Comparison of ENCODE assay signal across 8 mouse cellular contexts in the genomic region with DNA sequence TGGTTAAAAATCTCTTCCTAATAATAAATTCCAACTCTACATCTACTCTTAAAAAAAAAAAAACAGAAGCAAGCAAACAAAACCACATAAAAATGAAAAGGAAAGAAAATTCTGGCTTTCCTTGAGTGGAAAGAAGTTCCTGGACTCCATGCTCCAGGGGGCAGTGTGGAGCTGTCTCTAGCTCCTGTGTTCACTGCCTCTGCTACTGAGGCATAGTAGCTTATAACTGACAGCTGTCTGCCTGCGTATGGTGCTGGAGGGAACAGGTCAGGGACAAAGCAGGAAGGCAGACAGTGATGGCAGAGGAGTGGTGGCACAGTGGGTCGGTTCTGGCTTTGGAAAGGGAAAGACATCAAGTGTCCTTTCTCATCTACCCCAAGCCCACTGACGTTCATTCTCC. TPM values are rescaled to one million over a fixed set of nuclear protein-coding genes. Genes with fewer than 3 reads are reported as not detected.
DNase-seq lines count a peak whose midpoint lies in the region; ATAC-seq and TF ChIP-seq lines count a peak whose summit lies in the region.

No protein-coding gene starts in this region.

- TF ChIP-seq EP300 in lung, postnatal 0 days (IDR thresholded peaks at IDR 0.05): no peak

- ATAC-seq in hindbrain, embryonic 16.5 days: peak; percentile 66
- peak; percentile 33; the same call in 1 of the 2 replicates for ATAC-seq in lung, postnatal 0 days

- no peak overlapping the region for H3K4me3 ChIP-seq in embryonic facial prominence, embryonic 10.5 days
- H3K4me3 ChIP-seq in hindbrain, embryonic 16.5 days (ENCODE audit: low read length): no peak overlapping the region
- H3K4me3 ChIP-seq in lung, postnatal 0 days (ENCODE audit: low read depth, low read length): no peak overlapping the region

- H3K9ac ChIP-seq in hindbrain, embryonic 16.5 days (ENCODE audit: low read depth, low read length): no peak overlapping the region
- no peak overlapping the region for H3K9ac ChIP-seq in lung, postnatal 0 days (replicated peaks; ENCODE audit: low read depth)

- no peaks in the 10 kb centered on the region for H3K36me3 ChIP-seq in embryonic facial prominence, embryonic 10.5 days (replicated peaks)
- peaks cover 7% of the 10 kb centered on the region; the same call in 1 of the 2 replicates for H3K36me3 ChIP-seq in hindbrain, embryonic 16.5 days (ENCODE audit: control insufficient read depth, insufficient read depth, low read length)
- no peaks in the 10 kb centered on the region for H3K36me3 ChIP-seq in lung, postnatal 0 days (ENCODE audit: insufficient read depth, low read length)

- no peak overlapping the region for H3K27ac ChIP-seq in embryonic facial prominence, embryonic 10.5 days (replicated peaks)
- H3K27ac ChIP-seq in hindbrain, embryonic 16.5 days (ENCODE audit: low read depth, low read length): peak overlapping the region; percentile 17; the same call in 1 of the 2 replicates
- no peak overlapping the region for H3K27ac ChIP-seq in lung, postnatal 0 days (ENCODE audit: low read length)

- H3K4me2 ChIP-seq in hindbrain, embryonic 16.5 days (ENCODE audit: low read length): no peak overlapping the region
- H3K4me2 ChIP-seq in lung, postnatal 0 days (replicated peaks; ENCODE audit: low read depth, low read length): no peak overlapping the region

- peak; percentile 89 for TF ChIP-seq CTCF in lung, postnatal 0 days (IDR thresholded peaks at IDR 0.05)

- no peaks in the 10 kb centered on the region for H3K9me3 ChIP-seq in embryonic facial prominence, embryonic 10.5 days
- H3K9me3 ChIP-seq in hindbrain, embryonic 16.5 days (ENCODE audit: control insufficient read depth, low read length): no peaks in the 10 kb centered on the region
- H3K9me3 ChIP-seq in lung, postnatal 0 days (ENCODE audit: low read length): no peaks in the 10 kb centered on the region

- no peaks in the 10 kb centered on the region for H3K27me3 ChIP-seq in embryonic facial prominence, embryonic 10.5 days (replicated peaks; ENCODE audit: low read depth, poor library complexity, severe bottlenecking)
- H3K27me3 ChIP-seq in hindbrain, embryonic 16.5 days (replicated peaks; ENCODE audit: control insufficient read depth, insufficient read depth, low read length): no peaks in the 10 kb centered on the region
- no peaks in the 10 kb centered on the region for H3K27me3 ChIP-seq in lung, postnatal 0 days (replicated peaks; ENCODE audit: insufficient read depth, low read length)

- 45% methylated on average over 3 of the region's 3 CpGs for WGBS in embryonic facial prominence, embryonic 10.5 days
- WGBS in hindbrain, embryonic 16.5 days: 35% methylated on average over 3 of the region's 3 CpGs
- WGBS in lung, postnatal 0 days: 37% methylated on average over 3 of the region's 3 CpGs

- no peaks in the 10 kb centered on the region; the same call in 1 of the 2 replicates for H3K4me1 ChIP-seq in embryonic facial prominence, embryonic 10.5 days
- no peaks in the 10 kb centered on the region for H3K4me1 ChIP-seq in hindbrain, embryonic 16.5 days (ENCODE audit: control insufficient read depth, insufficient read depth, low read depth, low read length)
- no peaks in the 10 kb centered on the region for H3K4me1 ChIP-seq in lung, postnatal 0 days (ENCODE audit: insufficient read depth, low read depth, low read length)

- peak; percentile 72 for DNase-seq in layer of hippocampus, adult 11-12 months (ENCODE audit: low spot score)
- DNase-seq in layer of hippocampus, adult 9-10 months (ENCODE audit: low spot score): no peak
- peak; percentile 43 for DNase-seq in ZHBTc4 (ENCODE audit: low read depth, low spot score)
- peak; percentile 56 for DNase-seq in embryonic facial prominence, embryonic 10.5 days (ENCODE audit: low spot score)
- DNase-seq in lung, postnatal 0 days (ENCODE audit: low spot score): peak; percentile 56
- peak; percentile 57 to 75 for DNase-seq in right cerebral cortex, postnatal 10 days (ENCODE audit: low spot score in 2 of 2)
- DNase-seq in yolk sac, embryonic 10.5 days (ENCODE audit: low spot score): no peak

RNA-seq across cellular contexts. Expression of gene Pxdn, which starts 10.5 kb away (rescaled TPM):
- polyA plus RNA-seq in embryonic facial prominence, embryonic 10.5 days (2016; fragmentation: Nextera tagmentation; extraction: Ambion mirVana): 113 and 118 TPM in 2 replicates
- 35.4 and 57.3 TPM in 2 replicates for polyA plus RNA-seq in hindbrain, embryonic 16.5 days (2015; fragmentation: Nextera tagmentation; extraction: Ambion mirVana)
- polyA plus RNA-seq in lung, postnatal 0 days (2015; fragmentation: Nextera tagmentation; extraction: Ambion mirVana): 56.1 and 66.0 TPM in 2 replicates

Comparison
In these comparisons a context has a peak if more than half of its experiments do, and no peak if none do; other contexts are left out.
1. DNase-seq: peak in layer of hippocampus, adult 11-12 months (single experiment), ZHBTc4 (single experiment), embryonic facial prominence, embryonic 10.5 days (single experiment), lung, postnatal 0 days (single experiment) and right cerebral cortex, postnatal 10 days (2 of 2); none in layer of hippocampus, adult 9-10 months (single experiment) and yolk sac, embryonic 10.5 days (single experiment).